Mouse (Mus musculus) liver, adult 2 months (tissue): ENCODE measurements around the gene Serpina1b.
"Not testable (repeated sequence)": the region's sequence is repeated elsewhere in the genome, so short reads cannot be mapped to it uniquely, and the experiment has no call there.

ENCODE experiments used
- CTCF ChIP-seq: fragments of 200-500 bp; IDR thresholded peaks from 2 replicates; pipeline ENCODE4 v1.5.1; 2011; ENCODE audit warnings: low read depth, low read length, control low read depth
- POLR2A ChIP-seq: fragments of 200-500 bp; IDR thresholded peaks from 2 replicates; pipeline ENCODE4 v1.6.1; 2011; ENCODE audit warnings: low read length, control low read depth; ENCODE audit not compliant: insufficient read depth; ENCODE audit errors: extremely low read depth

DNA sequence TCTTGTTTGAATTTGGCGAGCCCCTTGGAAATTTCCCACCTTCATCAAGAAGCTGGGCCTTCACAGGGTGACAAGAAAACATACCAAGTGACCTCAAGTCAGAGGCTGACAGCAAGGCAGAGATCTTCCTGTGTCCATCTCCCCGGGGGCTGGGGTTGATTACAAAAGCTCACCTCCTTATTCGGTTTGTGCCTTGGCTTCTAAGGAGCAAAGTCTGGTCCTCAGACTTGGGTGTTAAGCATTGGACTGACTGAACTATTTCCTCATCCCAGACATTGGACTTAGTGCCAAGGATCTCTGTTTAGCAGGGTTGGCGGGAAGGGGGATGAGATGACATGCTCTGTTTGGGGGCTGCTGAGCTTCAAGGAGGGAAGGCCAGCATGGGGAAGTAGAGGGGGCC is 30.4 kb upstream of the Serpina1b start:
- TF ChIP-seq CTCF, POLR2A: not testable (repeated sequence)
